Mouse (Mus musculus): ENCODE measurements at regions not wholly inside any gene's neighbourhood (a gene's known extent, or its start where the extent isn't known, plus 50 kb on each side); places are given as distances from the start of the nearest gene placed in this dataset.

DNA sequence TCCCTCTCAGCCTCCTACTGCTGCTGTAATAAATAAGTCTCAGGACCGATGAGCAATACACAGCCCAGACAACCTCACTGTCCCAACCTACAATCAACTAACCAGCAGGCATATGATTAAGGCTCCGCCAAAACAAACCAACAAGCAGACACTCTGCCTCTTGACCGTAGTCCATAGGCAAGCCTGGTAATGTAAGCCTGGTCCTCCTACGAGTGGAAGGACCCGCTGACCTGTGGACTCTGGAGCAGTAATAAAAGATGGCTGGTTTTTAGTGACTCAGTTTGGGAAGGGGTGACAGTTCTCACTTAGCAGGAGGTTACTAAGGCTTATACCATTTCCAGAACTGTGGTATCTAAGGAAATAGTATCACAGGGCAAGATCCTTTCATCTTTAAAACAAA is 53.4 kb downstream of the Gm47996 start:
- no peak for TF ChIP-seq POLR2AphosphoS5 (IDR thresholded peaks at IDR 0.05; ENCODE audit: borderline replicate concordance, low read depth, low read length)
- no peak for TF ChIP-seq POLR2AphosphoS2 (IDR thresholded peaks at IDR 0.05; ENCODE audit: low read length)
- no peak for TF ChIP-seq MEF2A (IDR thresholded peaks at IDR 0.05; ENCODE audit: extremely low read depth, insufficient replicate concordance, low read depth, low read length, poor library complexity, severe bottlenecking)
- TF ChIP-seq CHD1 (IDR thresholded peaks at IDR 0.05; ENCODE audit: low read depth, low read length) = no peak
- TF ChIP-seq MYB (IDR thresholded peaks at IDR 0.05; ENCODE audit: low read depth, low read length) = no peak
- no peak for TF ChIP-seq MAX (IDR thresholded peaks at IDR 0.05; ENCODE audit: low read length)
- TF ChIP-seq GATA1 (IDR thresholded peaks at IDR 0.05; ENCODE audit: low read depth, low read length) = no peak
- no peak for TF ChIP-seq SIN3A (IDR thresholded peaks at IDR 0.05; ENCODE audit: low read length)
- no peak for TF ChIP-seq TCF12 (IDR thresholded peaks at IDR 0.05; ENCODE audit: low read depth, low read length)
- TF ChIP-seq MAFK (IDR thresholded peaks at IDR 0.05; ENCODE audit: borderline replicate concordance, low read depth, low read length) = no peak
- TF ChIP-seq UBTF (IDR thresholded peaks at IDR 0.05; ENCODE audit: borderline replicate concordance, insufficient read depth, low read depth, low read length) = no peak
- TF ChIP-seq JUND (IDR thresholded peaks at IDR 0.05; ENCODE audit: low read depth, low read length) = no peak
- no peak for TF ChIP-seq ETS1 (IDR thresholded peaks at IDR 0.05; ENCODE audit: low read depth, low read length)
- H3K9ac ChIP-seq (ENCODE audit: control insufficient read depth, low read depth, low read length, poor library complexity, severe bottlenecking) = no peak overlapping the region
- H3K9me3 ChIP-seq (replicated peaks; ENCODE audit: insufficient read depth, low read length) = no peaks in the 10 kb centered on the region
- H3K79me2 ChIP-seq (ENCODE audit: control insufficient read depth, insufficient read depth, low read length, poor library complexity) = no peaks in the 10 kb centered on the region
- H3K27me3 ChIP-seq (ENCODE audit: control insufficient read depth in 1 of 2, insufficient read depth in 2 of 2, low read length in 2 of 2) = no peaks in the 10 kb centered on the region
- H3K27ac ChIP-seq (ENCODE audit: control insufficient read depth, low read depth, low read length) = no peak overlapping the region
- no peak overlapping the region for H3K4me3 ChIP-seq (ENCODE audit: control insufficient read depth in 1 of 2, insufficient read depth in 1 of 2, low read depth in 2 of 2, low read length in 2 of 2)
- peaks cover 5 to 10% of the 10 kb centered on the region in 2 experiments for H3K4me1 ChIP-seq (ENCODE audit: control insufficient read depth in 1 of 2, insufficient read depth in 2 of 2, low read length in 2 of 2)
- DNase-seq (ENCODE audit: low read depth, low spot score) = no peak
- H3K36me3 ChIP-seq (ENCODE audit: control insufficient read depth in 1 of 2, insufficient read depth in 2 of 2, low read length in 2 of 2) = peaks cover 0 to 5% of the 10 kb centered on the region in 2 experiments; a peak in 1 of 4 replicates

DNA sequence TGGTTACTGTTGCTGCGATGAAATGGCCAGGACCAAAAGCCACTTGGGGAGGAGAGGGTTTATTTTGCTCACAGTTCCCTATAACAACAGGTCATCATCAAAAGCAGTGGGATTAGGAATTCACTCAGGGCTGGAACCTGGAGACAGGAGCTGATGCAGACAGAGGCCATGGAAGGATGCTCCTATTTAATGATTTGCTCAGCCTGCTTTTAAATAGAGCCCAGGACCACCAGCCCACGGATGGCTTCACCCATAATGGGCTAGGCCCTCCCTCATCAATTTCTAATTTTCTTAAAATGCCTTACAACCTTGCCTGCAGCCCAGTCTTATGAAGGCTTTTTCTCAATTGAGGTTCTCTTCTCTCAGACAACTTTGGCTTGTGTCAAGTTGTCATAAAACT is 53.9 kb downstream of the Gm47996 start:
- H3K79me2 ChIP-seq (ENCODE audit: control insufficient read depth, insufficient read depth, low read length, poor library complexity) = no peaks in the 10 kb centered on the region
- H3K27me3 ChIP-seq (ENCODE audit: control insufficient read depth in 1 of 2, insufficient read depth in 2 of 2, low read length in 2 of 2) = no peaks in the 10 kb centered on the region
- H3K36me3 ChIP-seq (ENCODE audit: control insufficient read depth in 1 of 2, insufficient read depth in 2 of 2, low read length in 2 of 2) = peaks cover 0 to 5% of the 10 kb centered on the region in 2 experiments; a peak in 1 of 4 replicates
- H3K4me1 ChIP-seq (ENCODE audit: control insufficient read depth in 1 of 2, insufficient read depth in 2 of 2, low read length in 2 of 2) = peaks cover 5 to 6% of the 10 kb centered on the region in 2 experiments
- DNase-seq (ENCODE audit: low read depth, low spot score) = no peak
- TF ChIP-seq MAFK (IDR thresholded peaks at IDR 0.05; ENCODE audit: borderline replicate concordance, low read depth, low read length) = no peak
- TF ChIP-seq POLR2AphosphoS5 (IDR thresholded peaks at IDR 0.05; ENCODE audit: borderline replicate concordance, low read depth, low read length) = no peak
- no peak for TF ChIP-seq GATA1 (IDR thresholded peaks at IDR 0.05; ENCODE audit: low read depth, low read length)
- TF ChIP-seq SIN3A (IDR thresholded peaks at IDR 0.05; ENCODE audit: low read length) = no peak
- no peak for TF ChIP-seq USF2 (IDR thresholded peaks at IDR 0.05; ENCODE audit: borderline replicate concordance in 1 of 2, insufficient read depth in 1 of 2, low read depth in 1 of 2, low read length in 2 of 2)
- TF ChIP-seq ZC3H11A (IDR thresholded peaks at IDR 0.05; ENCODE audit: low read depth, low read length) = no peak
- H3K9me3 ChIP-seq (replicated peaks; ENCODE audit: insufficient read depth, low read length) = no peaks in the 10 kb centered on the region
- H3K4me3 ChIP-seq (ENCODE audit: control insufficient read depth in 1 of 2, insufficient read depth in 1 of 2, low read depth in 2 of 2, low read length in 2 of 2) = no peak overlapping the region
- no peak overlapping the region for H3K9ac ChIP-seq (ENCODE audit: control insufficient read depth, low read depth, low read length, poor library complexity, severe bottlenecking)
- no peak overlapping the region for H3K27ac ChIP-seq (ENCODE audit: control insufficient read depth, low read depth, low read length)
